Mouse (Mus musculus) kidney, embryonic 15.5 days (tissue): ENCODE results near the gene Ugdh. TPM values are rescaled to one million over a fixed set of nuclear protein-coding genes. Genes with fewer than 3 reads are reported as not detected.
A peak's percentile ranks its signal among the peaks of the same experiment; 100 is the strongest.

Source experiments
- ATAC-seq: fragments of 200-750 bp; cut with Nextera tagmentation; replicated peaks from 2 replicates; pipeline ENCODE4 v1.8.0; 2017; ENCODE audit warnings: moderate TSS enrichment; ENCODE audit not compliant: low FRiP score
- H3K27ac ChIP-seq: fragments of 300-500 bp; sonication (generic); 2 replicates; pipeline ENCODE4 v1.5.1; 2015; ENCODE audit warnings: mild to moderate bottlenecking, inconsistent platforms
- H3K27me3 ChIP-seq: fragments of 300-500 bp; sonication (generic); 2 replicates; pipeline ENCODE4 v1.6.1; 2015; ENCODE audit warnings: inconsistent platforms
- H3K36me3 ChIP-seq: fragments of 300-500 bp; sonication (generic); 2 replicates; pipeline ENCODE4 v1.6.1; 2015; ENCODE audit warnings: inconsistent platforms
- H3K4me1 ChIP-seq: fragments of 300-500 bp; sonication (generic); 2 replicates; pipeline ENCODE4 v1.6.1; 2015; ENCODE audit warnings: inconsistent platforms
- H3K4me2 ChIP-seq: fragments of 300-500 bp; sonication (generic); 2 replicates; pipeline ENCODE4 v1.6.1; 2015; ENCODE audit warnings: moderate library complexity, mild to moderate bottlenecking, inconsistent platforms
- H3K4me3 ChIP-seq: fragments of 300-500 bp; sonication (generic); replicated peaks from 2 replicates; pipeline ENCODE4 v1.5.1; 2015; ENCODE audit warnings: mild to moderate bottlenecking, inconsistent platforms
- H3K9ac ChIP-seq: fragments of 300-500 bp; sonication (generic); 2 replicates; pipeline ENCODE4 v1.6.1; 2015; ENCODE audit warnings: mild to moderate bottlenecking, inconsistent platforms
- H3K9me3 ChIP-seq: fragments of 300-500 bp; sonication (generic); replicated peaks from 2 replicates; pipeline ENCODE4 v1.6.1; 2016; ENCODE audit warnings: inconsistent platforms
- WGBS: fragments of 180-500 bp; shearing (Covaris S2); methylation state at CpG from one replicate; pipeline ENCODE4 v1.1.7; 2015; ENCODE audit warnings: mixed read lengths; 5-methylcytosine and 5-hydroxymethylcytosine counted together
- polyA plus RNA-seq: library from polyadenylated mRNA; unstranded; fragments of >200 nt; fragmentation: Nextera tagmentation; extraction: Ambion mirVana; gene quantifications from 2 replicates; pipeline ENCODE4 v1.2.1, GENCODE M21; 2015

Ugdh gene
- polyA plus RNA-seq, 1 experiment from 2014 or later, result 92.0 TPM

DNA sequence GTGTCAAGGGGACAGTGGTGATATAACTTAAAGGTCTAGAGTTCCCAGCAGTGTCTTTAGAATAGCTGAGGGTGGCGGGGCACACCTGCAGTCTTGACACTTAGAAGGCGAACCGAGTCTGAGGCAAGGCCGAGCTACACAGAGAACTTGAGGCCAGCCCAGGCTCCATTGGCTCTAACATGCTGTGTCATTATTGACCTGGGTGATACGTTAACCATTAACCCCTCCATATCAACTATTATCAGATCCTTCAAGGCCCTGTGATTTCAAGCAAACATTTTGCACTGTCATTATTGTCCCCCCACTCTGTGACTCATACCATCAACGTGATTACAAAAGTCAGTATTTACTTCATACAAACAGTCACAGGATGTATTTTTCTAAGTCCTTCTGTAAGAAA lies 11.5 kb downstream of the Ugdh start:
- Histone ChIP-seq H3K27ac (no peak overlapping the region), H3K27me3 (no peaks in the 10 kb centered on the region), H3K9ac (no peak overlapping the region), H3K4me1 (peaks cover 18% of the 10 kb centered on the region; the same call in 1 of the 2 replicates), H3K4me3 (no peak overlapping the region), H3K4me2 (no peak overlapping the region), H3K9me3 (no peaks in the 10 kb centered on the region), H3K36me3 (peaks cover 63% of the 10 kb centered on the region)
- no peak; the same call in 1 of the 2 replicates for ATAC-seq
- 79% methylated on average over 6 of the region's 6 CpGs for WGBS

- Histone ChIP-seq H3K9ac (no peak overlapping the region), H3K4me3 (no peak overlapping the region), H3K4me2 (no peak overlapping the region), H3K9me3 (no peaks in the 10 kb centered on the region), H3K27me3 (no peaks in the 10 kb centered on the region), H3K4me1 (peaks cover 14% of the 10 kb centered on the region; the same call in 1 of the 2 replicates), H3K36me3 (peaks cover 73% of the 10 kb centered on the region), H3K27ac (0 out of 2 replicates have a peak overlapping the region, but pooled peaks have one; percentile 37)
- ATAC-seq, result peak; percentile 91
- 74% methylated on average over 8 of the region's 8 CpGs for WGBS
Observed at GRCm38 (mm10) chr5:65422803-65423202, 12.9 kb downstream of the Ugdh start.

GRCm38 (mm10) chr5:65420822-65421221 lies 14.9 kb downstream of the Ugdh start:
- H3K36me3 ChIP-seq, result peaks cover 72% of the 10 kb centered on the region
- H3K9ac ChIP-seq, result no peak overlapping the region
- no peak for ATAC-seq
- no peaks in the 10 kb centered on the region for H3K27me3 ChIP-seq
- peaks cover 23% of the 10 kb centered on the region for H3K4me1 ChIP-seq
- 29% methylated on average over 6 of the region's 6 CpGs for WGBS
- H3K27ac ChIP-seq, result peak overlapping the region; percentile 0; the same call in 1 of the 2 replicates
- H3K4me2 ChIP-seq, result no peak overlapping the region
- no peaks in the 10 kb centered on the region for H3K9me3 ChIP-seq
- H3K4me3 ChIP-seq, result no peak overlapping the region

DNA sequence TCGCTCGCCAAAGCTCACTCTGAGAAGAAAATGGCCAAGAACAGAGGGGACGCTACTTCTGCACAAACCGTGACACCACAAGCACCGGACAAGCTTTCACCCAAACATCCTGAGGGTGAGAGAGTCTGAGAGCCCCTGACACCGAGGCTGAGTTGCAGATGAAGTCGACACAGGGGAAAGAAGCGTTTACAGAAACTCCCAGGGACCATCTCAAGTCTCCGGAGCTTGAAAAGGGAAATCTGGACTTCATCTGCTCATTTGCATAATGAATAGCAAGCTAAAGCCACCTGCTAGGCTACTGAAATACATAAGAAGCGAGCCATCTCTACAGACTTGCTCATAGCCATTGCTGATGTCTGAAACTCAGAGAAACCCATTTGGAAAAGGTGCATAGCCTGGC lies 16.6 kb downstream of the Ugdh start:
- Histone ChIP-seq H3K4me2 (no peak overlapping the region), H3K27me3 (no peaks in the 10 kb centered on the region), H3K9me3 (no peaks in the 10 kb centered on the region), H3K27ac (no peak overlapping the region), H3K4me3 (no peak overlapping the region), H3K4me1 (peaks cover 29% of the 10 kb centered on the region), H3K9ac (no peak overlapping the region), H3K36me3 (peaks cover 61% of the 10 kb centered on the region)
- 84% methylated on average over 10 of the region's 10 CpGs for WGBS
- ATAC-seq, result no peak

DNA sequence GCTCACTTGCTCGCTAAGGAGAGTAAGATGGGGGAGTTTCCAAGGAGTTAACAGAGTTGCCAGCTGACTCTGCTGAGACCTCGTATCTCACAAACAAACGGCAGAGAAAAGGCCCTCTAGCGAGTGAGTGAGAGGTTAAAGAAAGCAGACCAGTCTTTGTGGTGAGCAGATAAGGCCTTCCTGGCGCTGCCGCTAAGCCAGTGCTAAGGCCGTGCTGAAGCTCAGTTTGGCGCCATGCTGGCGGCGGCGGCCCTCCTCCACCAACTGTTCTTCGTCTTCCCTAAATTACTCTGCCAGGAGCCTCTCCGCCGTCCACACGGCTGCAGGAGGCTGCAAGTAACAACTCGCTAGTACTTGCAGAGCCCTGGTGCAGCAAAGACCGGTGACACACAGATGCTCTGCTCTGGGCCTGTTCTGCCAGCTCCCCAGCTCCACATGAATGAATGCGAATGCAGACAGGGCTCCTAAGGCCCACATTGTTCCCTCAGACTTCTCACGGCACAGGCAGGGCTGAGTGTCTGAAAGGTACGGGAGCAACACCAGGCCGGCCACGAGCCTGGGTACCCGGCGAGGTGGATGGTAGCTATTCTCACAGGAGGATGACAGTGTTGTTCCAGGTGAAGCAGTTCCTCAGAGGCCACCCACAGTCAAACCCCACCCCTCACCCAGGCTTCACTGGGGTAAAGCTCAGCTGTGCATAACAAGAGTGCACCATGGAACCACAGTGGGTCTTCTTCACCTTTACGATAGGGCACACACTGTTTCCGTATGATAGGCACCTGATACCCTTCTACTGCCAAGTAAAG lies 19.9 kb downstream of the Ugdh start:
- Histone ChIP-seq H3K27ac (peak overlapping the region; percentile 87), H3K9me3 (no peaks in the 10 kb centered on the region), H3K36me3 (peaks cover 57% of the 10 kb centered on the region), H3K9ac (no peak overlapping the region), H3K27me3 (no peaks in the 10 kb centered on the region), H3K4me1 (peaks cover 19% of the 10 kb centered on the region), H3K4me2 (peak overlapping the region; percentile 39), H3K4me3 (no peak overlapping the region)
- 20% methylated on average over 26 of the region's 26 CpGs for whole genome bisulfite sequencing
- peak; percentile 80 for ATAC-seq

DNA sequence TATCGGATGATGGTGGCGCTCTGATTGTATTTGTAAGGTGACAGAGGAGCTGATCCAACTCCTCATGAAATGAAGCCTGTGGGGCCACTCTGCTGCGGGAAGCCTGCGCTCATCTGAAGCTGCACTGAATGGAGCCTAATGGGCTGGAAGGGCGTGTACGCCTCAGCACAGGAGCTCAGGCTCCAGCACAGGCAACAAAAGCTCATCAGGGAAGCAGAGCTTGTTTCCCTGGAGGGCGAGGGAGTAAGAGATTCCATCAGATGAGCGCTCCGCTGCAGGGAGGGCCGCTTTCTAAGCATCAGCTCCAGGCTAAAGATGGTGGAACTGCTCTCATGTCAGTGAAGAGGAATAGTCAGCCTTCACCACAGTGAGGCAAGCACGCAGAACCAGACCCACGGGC lies 27.8 kb downstream of the Ugdh start:
- H3K4me3 ChIP-seq, result no peak overlapping the region
- peaks cover 85% of the 10 kb centered on the region for H3K36me3 ChIP-seq
- no peaks in the 10 kb centered on the region for H3K4me1 ChIP-seq
- no peak overlapping the region for H3K9ac ChIP-seq
- H3K9me3 ChIP-seq, result no peaks in the 10 kb centered on the region
- no peak for ATAC-seq
- 63% methylated on average over 12 of the region's 12 CpGs for WGBS
- no peak overlapping the region for H3K27ac ChIP-seq
- no peak overlapping the region for H3K4me2 ChIP-seq
- no peaks in the 10 kb centered on the region for H3K27me3 ChIP-seq

DNA sequence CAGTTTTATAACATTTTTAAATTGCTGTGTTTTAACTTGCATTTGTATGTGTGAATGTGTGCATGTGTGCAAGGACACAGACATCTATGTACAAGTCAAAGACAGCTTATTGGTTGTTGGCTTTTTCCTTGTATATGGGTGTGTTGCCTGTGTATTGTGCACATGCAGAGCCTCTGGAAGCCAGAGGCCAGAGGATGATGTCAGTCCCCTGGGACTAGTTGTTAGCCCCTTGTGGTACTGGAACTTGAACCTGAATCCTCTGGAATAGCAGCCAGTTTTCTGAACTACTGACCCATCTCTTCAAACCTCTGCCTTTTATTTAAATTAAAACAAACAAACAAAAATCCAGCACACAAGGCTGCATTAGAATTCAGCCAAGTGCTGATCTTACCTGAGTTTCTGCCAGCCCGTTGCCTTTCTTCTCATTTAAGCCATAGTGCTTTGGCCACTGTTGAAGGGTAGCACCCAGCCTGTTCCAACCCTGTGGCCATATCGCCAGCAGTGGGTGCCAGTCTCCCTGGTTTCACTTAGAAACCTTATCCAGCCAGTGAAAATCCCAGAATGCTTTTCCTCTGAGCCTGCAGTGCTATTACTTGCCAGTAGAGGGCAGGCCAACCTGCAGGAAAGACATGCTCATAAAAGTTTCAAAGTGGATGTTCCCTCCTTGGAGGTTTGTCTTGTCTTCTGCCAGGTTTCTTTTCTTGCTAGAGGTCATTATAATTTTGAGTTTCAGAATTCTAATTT lies 34.3 kb downstream of the Ugdh start:
- Histone ChIP-seq H3K9ac (no peak overlapping the region), H3K4me1 (no peaks in the 10 kb centered on the region), H3K27me3 (no peaks in the 10 kb centered on the region), H3K4me3 (no peak overlapping the region), H3K36me3 (peaks cover 91% of the 10 kb centered on the region), H3K27ac (no peak overlapping the region), H3K9me3 (no peaks in the 10 kb centered on the region), H3K4me2 (no peak overlapping the region)
- no peak for ATAC-seq
- 31% methylated on average over 2 of the region's 2 CpGs for WGBS

DNA sequence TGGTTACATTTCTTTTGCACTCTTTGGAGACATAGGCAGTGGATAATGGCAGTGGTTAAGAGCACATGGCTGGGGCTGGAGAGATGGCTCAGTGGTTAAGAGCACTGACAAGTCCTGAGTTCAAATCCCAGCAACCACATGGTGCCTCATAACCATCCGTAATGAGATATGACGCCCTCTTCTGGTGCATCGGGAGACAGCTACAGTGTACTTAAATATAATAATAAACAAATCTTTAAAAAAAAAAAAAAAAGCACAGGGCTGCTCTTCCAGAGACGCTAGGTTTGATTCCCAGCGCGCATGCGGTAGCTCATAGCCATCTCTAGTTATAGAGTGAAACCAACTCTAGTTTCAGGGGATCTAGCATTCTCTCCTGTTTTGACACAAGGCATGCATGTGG lies 41.3 kb downstream of the Ugdh start:
- Histone ChIP-seq H3K27ac (no peak overlapping the region), H3K27me3 (no peaks in the 10 kb centered on the region), H3K9me3 (no peaks in the 10 kb centered on the region), H3K4me2 (no peak overlapping the region), H3K36me3 (peaks cover 61% of the 10 kb centered on the region), H3K4me1 (peaks cover 12% of the 10 kb centered on the region), H3K9ac (no peak overlapping the region), H3K4me3 (no peak overlapping the region)
- ATAC-seq, result no peak
- WGBS, result 93% methylated on average over 7 of the region's 7 CpGs

DNA sequence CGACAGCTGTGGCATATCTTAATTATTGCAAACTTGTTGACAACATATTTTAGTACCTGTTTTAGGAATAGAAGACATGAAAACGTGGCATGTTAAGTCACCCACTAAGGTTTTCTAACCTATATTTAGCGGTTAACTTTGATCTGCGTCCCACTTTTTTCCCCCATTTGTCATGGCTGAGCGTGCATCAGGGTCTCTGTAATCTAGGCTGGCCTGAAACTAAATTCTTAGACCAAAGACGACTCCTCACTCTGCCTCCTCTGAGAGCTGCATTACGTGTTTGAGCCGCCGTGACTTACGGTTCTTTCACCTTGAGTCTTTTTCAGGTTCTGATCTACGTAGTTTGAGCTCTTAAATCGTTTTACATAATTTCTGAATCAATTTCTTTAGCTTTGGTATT lies 44.0 kb downstream of the Ugdh start:
- H3K4me2 ChIP-seq, result peak overlapping the region; percentile 62
- H3K9ac ChIP-seq, result peak overlapping the region; percentile 75
- WGBS, result 2% methylated on average over 12 of the region's 12 CpGs
- peak overlapping the region; percentile 67 for H3K4me3 ChIP-seq
- peak overlapping the region; percentile 89 for H3K27ac ChIP-seq
- peaks cover 19% of the 10 kb centered on the region for H3K4me1 ChIP-seq
- H3K9me3 ChIP-seq, result no peaks in the 10 kb centered on the region
- ATAC-seq, result peak; percentile 37; the same call in 1 of the 2 replicates
- no peaks in the 10 kb centered on the region for H3K27me3 ChIP-seq
- H3K36me3 ChIP-seq, result peaks cover 62% of the 10 kb centered on the region

DNA sequence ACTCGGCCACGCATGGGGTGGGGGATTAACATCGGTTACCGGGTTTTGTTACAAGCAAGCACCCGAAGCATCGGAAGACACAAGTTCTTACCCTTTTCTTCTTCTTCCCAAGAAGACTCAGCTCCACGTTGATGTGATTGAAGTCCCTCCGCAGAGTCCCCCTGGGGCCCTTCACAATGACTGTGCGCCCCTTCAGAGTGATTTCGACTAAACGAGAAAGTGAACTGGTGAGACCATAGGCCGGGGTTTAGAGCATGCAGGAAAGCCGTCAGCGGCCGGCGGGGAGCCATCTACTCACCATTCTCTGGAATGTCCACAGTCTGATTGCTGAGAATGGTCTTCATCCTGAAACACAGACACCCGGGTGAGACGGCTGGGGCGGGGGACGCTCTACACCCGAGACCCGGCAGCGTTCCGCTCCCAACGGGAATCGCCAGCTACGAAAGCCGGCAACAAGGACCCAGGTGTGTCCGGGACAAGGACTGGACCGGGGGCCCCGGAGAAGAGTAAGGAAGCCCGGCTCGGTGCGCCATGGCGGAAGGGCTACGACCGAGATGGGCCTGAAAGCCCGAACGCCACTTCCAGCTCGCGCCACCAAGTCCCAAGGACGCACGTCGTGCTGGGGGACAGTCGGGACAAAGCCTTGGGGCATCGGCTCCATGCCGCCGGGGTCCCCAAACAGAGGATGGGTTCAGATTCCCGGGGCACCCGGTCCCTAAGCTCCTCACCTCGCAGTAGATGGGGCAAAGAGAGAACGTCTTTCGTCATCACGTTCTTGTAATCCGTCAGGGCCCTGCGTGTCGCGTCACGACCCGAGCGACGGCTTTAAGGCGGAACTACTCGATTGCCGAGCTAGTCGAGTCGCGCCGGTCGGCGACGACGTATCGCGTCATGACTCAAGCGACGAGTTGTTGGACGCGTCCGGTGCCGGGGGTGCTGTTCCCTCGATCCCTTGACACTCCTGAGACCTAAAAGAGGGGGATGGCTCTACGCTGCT lies 44.8 kb downstream of the Ugdh start, which contains the start of the genes Rpl9 and Lias:
TSS of gene Rpl9 (minus strand) at position 797 of the 997 bp plus-strand sequence.
TSS of gene Lias (plus strand) at position 850 of the 997 bp plus-strand sequence.
- H3K4me2 ChIP-seq, result peak within 1 kb of the TSS; percentile 81
- WGBS, result under 1% methylated on average over 83 of the region's 83 CpGs

More for the DNA sequence above, 44.8 kb downstream of the Ugdh start, which contains the start of the genes Rpl9 and Lias:
- Histone ChIP-seq H3K9me3 (no peaks in the 10 kb centered on the region), H3K27ac (peak within 1 kb of the TSS; percentile 89), H3K9ac (peak within 1 kb of the TSS; percentile 90), H3K36me3 (peaks cover 54% of the 10 kb centered on the region), H3K27me3 (no peaks in the 10 kb centered on the region), H3K4me3 (peak within 1 kb of the TSS; percentile 67), H3K4me1 (peaks cover 19% of the 10 kb centered on the region)
- peak; percentile 96 for ATAC-seq
